Mouse (Mus musculus): ENCODE data around the gene Tsga13. TPM values are rescaled to one million over a fixed set of nuclear protein-coding genes. Genes with fewer than 3 reads are reported as not detected.

The Tsga13 gene
- polyA plus RNA-seq, 1 experiment from 2014 or later, result not detected

DNA sequence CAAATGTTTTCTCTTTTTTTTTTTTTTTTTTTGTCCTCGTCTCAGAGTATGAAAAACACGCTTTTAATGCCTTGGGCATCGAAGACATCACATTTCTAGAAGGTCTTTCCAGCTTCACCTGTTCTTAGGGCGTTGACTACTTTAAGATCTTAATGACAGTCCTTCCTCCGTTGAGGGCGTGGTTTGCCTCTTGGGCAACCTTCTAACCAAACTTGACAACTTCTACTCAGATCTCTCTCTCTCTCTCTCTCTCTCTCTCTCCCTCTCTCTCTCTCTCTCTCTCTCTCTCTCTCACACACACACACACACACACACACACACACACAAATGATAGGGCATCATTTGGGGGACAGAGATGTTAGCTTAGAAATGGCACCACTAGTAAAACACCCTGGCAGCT is 17.9 kb downstream of the Tsga13 start:
- no peak overlapping the region for H3K27ac ChIP-seq
- no peaks in the 10 kb centered on the region for H3K36me3 ChIP-seq
- peaks cover 6% of the 10 kb centered on the region; the same call in 1 of the 2 replicates for H3K4me1 ChIP-seq
- 73% methylated on average over 6 of the region's 6 CpGs for WGBS
- H3K27me3 ChIP-seq, result no peaks in the 10 kb centered on the region
- ATAC-seq (ENCODE audit: insufficient number of reproducible peaks, insufficient read depth, low FRiP score, low TSS enrichment), result no peak
- H3K4me2 ChIP-seq (replicated peaks), result no peak overlapping the region
- no peak overlapping the region for H3K4me3 ChIP-seq
- H3K9me3 ChIP-seq, result no peaks in the 10 kb centered on the region
- H3K9ac ChIP-seq, result no peak overlapping the region

DNA sequence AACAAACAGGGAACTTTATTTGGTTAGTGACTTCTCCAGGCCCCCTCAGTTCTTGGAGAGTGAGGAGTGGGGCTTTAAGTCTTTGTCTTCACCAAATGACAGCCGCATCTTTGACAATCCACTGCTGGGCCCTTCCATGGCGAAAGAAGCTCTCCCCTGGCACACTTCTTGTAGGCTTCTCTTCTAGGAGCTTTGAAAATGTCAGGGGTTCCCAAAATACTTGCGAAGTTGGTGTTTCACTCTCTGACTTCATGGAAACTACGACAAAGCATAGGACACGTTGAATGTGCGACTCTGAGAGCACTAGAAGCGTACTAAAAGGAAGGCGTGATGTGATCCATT is 18.4 kb downstream of the Tsga13 start:
- ATAC-seq (ENCODE audit: insufficient number of reproducible peaks, insufficient read depth, low FRiP score, low TSS enrichment), result no peak
- no peaks in the 10 kb centered on the region for H3K27me3 ChIP-seq
- H3K4me2 ChIP-seq (replicated peaks), result peak overlapping the region; percentile 57
- WGBS, result 19% methylated on average over 8 of the region's 8 CpGs
- H3K4me3 ChIP-seq, result peak overlapping the region; percentile 56
- peak overlapping the region; percentile 98 for H3K27ac ChIP-seq
- H3K4me1 ChIP-seq, result peaks cover 6% of the 10 kb centered on the region; the same call in 1 of the 2 replicates
- H3K36me3 ChIP-seq, result no peaks in the 10 kb centered on the region
- H3K9me3 ChIP-seq, result no peaks in the 10 kb centered on the region
- peak overlapping the region; percentile 64 for H3K9ac ChIP-seq

DNA sequence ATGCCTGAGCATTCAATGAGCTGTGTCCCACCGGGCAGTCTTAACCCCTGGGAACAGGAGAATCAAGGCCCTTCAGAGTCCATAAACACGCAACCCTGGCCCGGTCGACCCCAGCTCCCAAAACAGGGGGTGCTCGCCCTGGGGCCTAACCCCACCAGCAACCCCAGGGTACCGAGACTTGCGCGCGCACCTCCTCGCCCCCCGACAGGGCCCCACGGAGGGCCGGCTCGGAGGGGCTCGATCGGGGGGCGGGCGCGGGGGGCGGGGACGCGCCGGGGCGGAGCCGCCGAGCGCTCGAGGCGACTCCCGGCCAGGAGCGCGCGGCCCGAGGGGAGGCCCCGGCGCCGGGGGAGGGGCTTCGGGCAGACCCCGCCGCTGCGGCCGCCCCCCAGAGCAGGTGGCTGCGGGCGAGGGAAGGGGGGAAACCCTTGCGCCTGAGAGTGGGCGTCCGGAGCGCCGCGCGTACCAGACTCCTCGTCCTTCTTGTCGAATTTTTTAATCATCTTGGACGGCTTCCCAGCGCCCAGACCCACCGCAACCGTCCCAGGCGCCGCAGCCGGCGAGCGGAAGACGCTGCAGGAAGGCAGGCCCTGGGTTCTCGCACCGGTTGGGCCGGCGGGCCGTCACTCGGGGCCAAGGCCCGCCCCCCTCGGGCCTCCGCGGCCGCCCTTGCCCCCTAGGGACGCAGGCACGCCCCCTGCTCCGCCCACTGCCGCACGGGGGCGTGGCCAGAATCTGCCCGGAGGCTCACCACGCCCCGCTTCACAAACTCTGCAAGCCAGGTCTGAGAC is 19.0 kb downstream of the Tsga13 start, which contains the start of gene Copg2:
Gene Copg2, minus strand, starts transcription at position 600 of the 791 bp plus-strand sequence.
- Histone ChIP-seq H3K9ac (peak within 1 kb of the TSS; percentile 64), H3K9me3 (no peaks in the 10 kb centered on the region), H3K27me3 (no peaks in the 10 kb centered on the region), H3K4me3 (peak within 1 kb of the TSS; percentile 56), H3K36me3 (no peaks in the 10 kb centered on the region), H3K4me2 (replicated peaks) (peak within 1 kb of the TSS; percentile 57), H3K27ac (peak within 1 kb of the TSS; percentile 98), H3K4me1 (peaks cover 6% of the 10 kb centered on the region; the same call in 1 of the 2 replicates)
- ATAC-seq (ENCODE audit: insufficient number of reproducible peaks, insufficient read depth, low FRiP score, low TSS enrichment), result peak; percentile 97
- WGBS, result under 1% methylated on average over 70 of the region's 83 CpGs

- H3K4me3 ChIP-seq, result peak overlapping the region; percentile 56
- H3K27ac ChIP-seq, result peak overlapping the region; percentile 98
- ATAC-seq (ENCODE audit: insufficient number of reproducible peaks, insufficient read depth, low FRiP score, low TSS enrichment), result no peak; the same call in 1 of the 2 replicates
- peaks cover 6% of the 10 kb centered on the region; the same call in 1 of the 2 replicates for H3K4me1 ChIP-seq
- H3K4me2 ChIP-seq (replicated peaks), result peak overlapping the region; percentile 57
- H3K27me3 ChIP-seq, result no peaks in the 10 kb centered on the region
- no peaks in the 10 kb centered on the region for H3K9me3 ChIP-seq
- peak overlapping the region; percentile 64 for H3K9ac ChIP-seq
- WGBS, result 29% methylated on average over 3 of the region's 3 CpGs
- no peaks in the 10 kb centered on the region for H3K36me3 ChIP-seq
These were observed 19.6 kb downstream of the Tsga13 start for GRCm38 (mm10) chr6:30895819-30896194.

DNA sequence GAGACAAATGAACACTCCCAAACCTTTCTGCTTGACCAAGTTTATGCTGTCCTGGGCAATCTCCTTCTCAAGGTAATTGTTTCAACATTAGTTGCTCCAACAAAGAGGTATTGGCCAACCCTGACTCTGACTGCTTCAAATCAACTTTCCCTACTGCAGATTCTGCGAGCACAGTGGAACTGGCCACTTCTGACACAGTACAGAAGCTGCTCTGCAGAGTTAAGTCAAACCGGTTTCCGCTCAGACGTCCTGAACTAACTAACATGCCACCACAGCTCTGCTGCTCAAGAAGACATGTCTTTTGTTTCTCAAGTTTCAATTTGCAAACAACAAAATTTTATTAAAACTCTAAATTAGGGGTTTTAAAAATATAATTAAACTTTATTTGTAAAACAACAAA is 22.3 kb downstream of the Tsga13 start:
- Histone ChIP-seq H3K4me2 (replicated peaks) (no peak overlapping the region), H3K9ac (no peak overlapping the region), H3K27ac (no peak overlapping the region), H3K4me1 (peaks cover 6% of the 10 kb centered on the region; the same call in 1 of the 2 replicates), H3K4me3 (no peak overlapping the region), H3K9me3 (no peaks in the 10 kb centered on the region), H3K27me3 (no peaks in the 10 kb centered on the region), H3K36me3 (peaks cover 8% of the 10 kb centered on the region; the same call in 1 of the 2 replicates)
- 67% methylated on average over 4 of the region's 4 CpGs for WGBS
- ATAC-seq (ENCODE audit: insufficient number of reproducible peaks, insufficient read depth, low FRiP score, low TSS enrichment), result no peak

- Histone ChIP-seq H3K4me1 (peaks cover 3% of the 10 kb centered on the region; the same call in 1 of the 2 replicates), H3K36me3 (peaks cover 10% of the 10 kb centered on the region; the same call in 1 of the 2 replicates), H3K27me3 (no peaks in the 10 kb centered on the region), H3K9ac (no peak overlapping the region), H3K27ac (no peak overlapping the region), H3K4me3 (no peak overlapping the region), H3K9me3 (no peaks in the 10 kb centered on the region), H3K4me2 (replicated peaks) (no peak overlapping the region)
- no peak for ATAC-seq (ENCODE audit: insufficient number of reproducible peaks, insufficient read depth, low FRiP score, low TSS enrichment)
These were observed 23.6 kb downstream of the Tsga13 start for GRCm38 (mm10) chr6:30891761-30892160.

DNA sequence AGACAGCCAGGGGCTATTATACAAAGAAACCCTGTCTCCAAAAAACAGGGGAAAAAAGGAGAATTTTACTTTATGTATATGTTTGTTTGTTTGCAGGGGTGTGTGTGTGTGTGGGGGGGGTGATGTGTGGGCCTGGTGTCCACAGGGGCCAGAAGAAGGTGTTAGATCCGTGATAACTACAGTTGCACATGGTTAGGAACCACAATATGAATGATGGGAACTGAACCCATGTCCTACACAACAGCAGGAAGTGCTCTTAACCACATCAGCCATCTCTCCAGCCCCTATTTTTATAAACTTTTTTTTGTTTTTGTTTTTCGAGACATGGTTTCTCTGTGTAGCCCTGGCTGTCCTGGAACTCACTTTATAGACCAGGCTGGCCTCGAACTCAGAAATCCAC is 30.5 kb downstream of the Tsga13 start:
- Histone ChIP-seq H3K4me3 (no peak overlapping the region), H3K36me3 (peaks cover 18% of the 10 kb centered on the region), H3K4me1 (no peaks in the 10 kb centered on the region), H3K27ac (no peak overlapping the region), H3K27me3 (no peaks in the 10 kb centered on the region), H3K4me2 (replicated peaks) (no peak overlapping the region), H3K9ac (no peak overlapping the region), H3K9me3 (no peaks in the 10 kb centered on the region)
- WGBS, result 76% methylated on average over 3 of the region's 3 CpGs
- no peak for ATAC-seq (ENCODE audit: insufficient number of reproducible peaks, insufficient read depth, low FRiP score, low TSS enrichment)

DNA sequence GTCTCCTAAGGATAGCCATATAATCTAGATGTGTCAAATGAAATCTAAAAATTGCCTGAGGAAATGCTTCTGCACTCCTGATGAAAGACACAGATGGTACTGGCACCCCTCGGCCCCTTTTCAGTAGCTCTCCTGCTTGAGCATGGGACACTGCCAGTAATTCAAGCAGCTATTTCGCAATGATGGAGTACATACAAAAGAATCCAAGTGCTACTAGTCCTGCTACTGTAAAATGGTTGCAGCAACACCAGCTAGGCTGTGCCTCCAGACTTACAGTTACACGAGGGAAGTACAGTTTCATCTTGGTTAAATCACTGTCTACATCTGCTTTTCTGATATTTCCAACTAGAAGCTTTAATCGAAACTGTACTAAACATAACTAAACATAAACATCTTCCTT is 31.9 kb downstream of the Tsga13 start:
- Histone ChIP-seq H3K27ac (no peak overlapping the region), H3K27me3 (no peaks in the 10 kb centered on the region), H3K9me3 (no peaks in the 10 kb centered on the region), H3K9ac (no peak overlapping the region), H3K4me1 (no peaks in the 10 kb centered on the region), H3K36me3 (peaks cover 16% of the 10 kb centered on the region), H3K4me2 (replicated peaks) (no peak overlapping the region), H3K4me3 (no peak overlapping the region)
- no peak for ATAC-seq (ENCODE audit: insufficient number of reproducible peaks, insufficient read depth, low FRiP score, low TSS enrichment)
- WGBS, result 82% methylated on average over 4 of the region's 4 CpGs

- no peak overlapping the region for H3K4me3 ChIP-seq
- no peaks in the 10 kb centered on the region for H3K9me3 ChIP-seq
- ATAC-seq (ENCODE audit: insufficient number of reproducible peaks, insufficient read depth, low FRiP score, low TSS enrichment), result no peak
- H3K36me3 ChIP-seq, result peaks cover 19% of the 10 kb centered on the region; the same call in 1 of the 2 replicates
- H3K9ac ChIP-seq, result no peak overlapping the region
- H3K4me2 ChIP-seq (replicated peaks), result no peak overlapping the region
- no peaks in the 10 kb centered on the region for H3K4me1 ChIP-seq
- H3K27ac ChIP-seq, result no peak overlapping the region
- H3K27me3 ChIP-seq, result no peaks in the 10 kb centered on the region
These were observed 38.7 kb downstream of the Tsga13 start for GRCm38 (mm10) chr6:30876661-30877060.

DNA sequence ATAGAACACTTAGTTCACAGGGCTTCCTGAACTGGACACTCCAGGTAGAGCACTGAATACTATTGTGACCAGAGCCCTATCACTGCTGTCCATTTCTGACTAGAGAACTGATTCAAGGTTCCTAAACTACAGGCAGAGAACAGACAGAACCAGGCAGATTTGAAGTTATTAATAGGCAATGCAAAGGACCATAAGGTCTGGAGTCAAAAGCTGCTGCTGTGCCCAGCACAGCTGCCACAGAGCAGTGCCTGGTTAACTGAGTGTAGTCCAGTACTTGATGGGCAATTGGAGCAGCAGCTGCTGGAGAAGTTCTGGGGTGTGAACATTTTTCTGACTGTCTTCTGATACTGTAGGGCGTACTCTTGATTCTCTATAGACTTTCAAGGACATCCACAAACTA is 48.9 kb downstream of the Tsga13 start:
- 96% methylated on average over 1 of the region's 1 CpGs for WGBS
- H3K9ac ChIP-seq, result no peak overlapping the region
- H3K9me3 ChIP-seq, result no peaks in the 10 kb centered on the region
- no peak overlapping the region for H3K4me2 ChIP-seq (replicated peaks)
- H3K27me3 ChIP-seq, result no peaks in the 10 kb centered on the region
- H3K27ac ChIP-seq, result no peak overlapping the region
- no peaks in the 10 kb centered on the region for H3K36me3 ChIP-seq
- ATAC-seq (ENCODE audit: insufficient number of reproducible peaks, insufficient read depth, low FRiP score, low TSS enrichment), result no peak
- no peak overlapping the region for H3K4me3 ChIP-seq
- no peaks in the 10 kb centered on the region for H3K4me1 ChIP-seq

GRCm38 (mm10) chr6:30865031-30865678 is 50.2 kb downstream of the Tsga13 start:
- Histone ChIP-seq H3K4me2 (replicated peaks) (no peak overlapping the region), H3K9me3 (no peaks in the 10 kb centered on the region), H3K4me3 (no peak overlapping the region), H3K4me1 (no peaks in the 10 kb centered on the region), H3K36me3 (no peaks in the 10 kb centered on the region), H3K9ac (no peak overlapping the region), H3K27ac (no peak overlapping the region), H3K27me3 (no peaks in the 10 kb centered on the region)
- ATAC-seq (ENCODE audit: insufficient number of reproducible peaks, insufficient read depth, low FRiP score, low TSS enrichment), result no peak
- WGBS, result 83% methylated on average over 3 of the region's 3 CpGs

GRCm38 (mm10) chr6:30855956-30856355 is 59.4 kb downstream of the Tsga13 start:
- no peak for ATAC-seq (ENCODE audit: insufficient number of reproducible peaks, insufficient read depth, low FRiP score, low TSS enrichment)
- H3K36me3 ChIP-seq, result peaks cover 25% of the 10 kb centered on the region
- WGBS, result 98% methylated on average over 7 of the region's 7 CpGs

More at GRCm38 (mm10) chr6:30855956-30856355, 59.4 kb downstream of the Tsga13 start:
- Histone ChIP-seq H3K9ac (no peak overlapping the region), H3K4me3 (no peak overlapping the region), H3K27me3 (no peaks in the 10 kb centered on the region), H3K4me1 (no peaks in the 10 kb centered on the region), H3K27ac (no peak overlapping the region), H3K9me3 (no peaks in the 10 kb centered on the region), H3K4me2 (replicated peaks) (no peak overlapping the region)
